Mouse (Mus musculus) hindbrain, embryonic 14.5 days (tissue): Measurements from ENCODE around the gene Ercc4. TPM values are rescaled to one million over a fixed set of nuclear protein-coding genes. Genes with fewer than 3 reads are reported as not detected.

Experiments used
- ATAC-seq: fragments of 200-750 bp; cut with Nextera tagmentation; 2 replicates; pipeline ENCODE4 v1.8.0; 2017; ENCODE audit warnings: moderate number of reproducible peaks, mild to moderate bottlenecking, moderate TSS enrichment, moderate library complexity; ENCODE audit not compliant: low FRiP score
- DNase-seq: peaks from one replicate; pipeline ENCODE4 v3.0.0-alpha.2; 2015; ENCODE audit warnings: low spot score
- H3K27ac ChIP-seq: fragments of 300-500 bp; sonication (generic); 2 replicates; pipeline ENCODE4 v1.5.1; 2014; ENCODE audit warnings: mild to moderate bottlenecking, moderate library complexity
- H3K27me3 ChIP-seq: fragments of 300-500 bp; sonication (generic); 2 replicates; pipeline ENCODE4 v1.6.1; 2014; ENCODE audit warnings: mild to moderate bottlenecking, low read length, mixed read lengths; ENCODE audit not compliant: control insufficient read depth, insufficient read depth
- H3K36me3 ChIP-seq: fragments of 300-500 bp; sonication (generic); replicated peaks from 2 replicates; pipeline ENCODE4 v1.6.1; 2014; ENCODE audit not compliant: control insufficient read depth, insufficient read depth
- H3K4me1 ChIP-seq: fragments of 300-500 bp; sonication (generic); replicated peaks from 2 replicates; pipeline ENCODE4 v1.6.1; 2014; ENCODE audit warnings: antibody characterized with exemption, low read length, mixed read lengths; ENCODE audit not compliant: control insufficient read depth, insufficient read depth
- H3K4me2 ChIP-seq: fragments of 300-500 bp; sonication (generic); replicated peaks from 2 replicates; pipeline ENCODE4 v1.6.1; 2014; ENCODE audit warnings: mild to moderate bottlenecking, moderate library complexity
- H3K4me3 ChIP-seq: fragments of 300-500 bp; sonication (generic); replicated peaks from 2 replicates; pipeline ENCODE4 v1.5.1; 2014; ENCODE audit warnings: mild to moderate bottlenecking, low read length
- H3K9ac ChIP-seq: fragments of 300-500 bp; sonication (generic); 2 replicates; pipeline ENCODE4 v1.6.1; 2014
- H3K9me3 ChIP-seq: fragments of 300-500 bp; sonication (generic); 2 replicates; pipeline ENCODE4 v1.6.1; 2016; ENCODE audit warnings: low read length; ENCODE audit not compliant: control insufficient read depth
- WGBS: fragments of 180-500 bp; shearing (Covaris S2); extraction: QIAGEN DNeasy Blood & Tissue Kit; methylation state at CpG from one replicate; pipeline ENCODE4 v1.1.7; 2014; 5-methylcytosine and 5-hydroxymethylcytosine counted together
- polyA plus RNA-seq: library from polyadenylated mRNA; unstranded; fragments of >200 nt; fragmentation: Nextera tagmentation; extraction: Ambion mirVana; gene quantifications from 2 replicates; pipeline ENCODE4 v1.2.1, GENCODE M21; 2014

Ercc4 gene
- polyA plus RNA-seq, 1 experiment from 2014 or later = 16.3 TPM

DNA sequence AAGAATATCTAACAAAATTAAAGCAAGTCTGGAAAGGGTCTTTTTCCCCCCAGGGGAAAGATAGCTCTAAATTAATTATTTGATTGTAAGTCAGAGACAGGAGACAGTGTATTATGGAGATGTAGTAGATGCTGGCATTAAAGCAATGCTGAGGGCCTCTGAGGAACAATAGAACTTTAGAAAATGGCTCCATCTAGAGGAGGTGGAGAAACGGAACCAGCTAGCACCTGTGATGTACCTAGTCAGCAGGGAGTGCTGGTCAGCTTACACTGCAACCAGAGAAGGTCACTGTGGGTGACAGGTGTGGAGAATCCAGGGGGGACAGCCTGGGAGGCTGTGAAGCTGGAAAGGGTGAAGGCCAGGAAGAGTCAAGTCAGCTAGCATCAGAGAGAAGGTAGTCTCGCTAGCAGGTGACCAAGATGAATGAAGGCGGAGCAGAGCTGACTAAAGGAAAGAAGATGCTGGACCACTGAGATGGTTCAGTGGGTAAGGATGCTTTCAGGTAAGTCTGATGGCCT lies 48.7 kb downstream of the Ercc4 start:
- 64% methylated on average over 3 of the region's 3 CpGs for whole genome bisulfite sequencing
- H3K9ac ChIP-seq = no peak overlapping the region
- H3K4me2 ChIP-seq = no peak overlapping the region
- no peak for ATAC-seq
- no peak for DNase-seq
- H3K36me3 ChIP-seq = no peaks in the 10 kb centered on the region
- no peaks in the 10 kb centered on the region for H3K27me3 ChIP-seq
- H3K4me3 ChIP-seq = no peak overlapping the region
- no peak overlapping the region for H3K27ac ChIP-seq
- H3K4me1 ChIP-seq = peaks cover 11% of the 10 kb centered on the region
- no peaks in the 10 kb centered on the region for H3K9me3 ChIP-seq

DNA sequence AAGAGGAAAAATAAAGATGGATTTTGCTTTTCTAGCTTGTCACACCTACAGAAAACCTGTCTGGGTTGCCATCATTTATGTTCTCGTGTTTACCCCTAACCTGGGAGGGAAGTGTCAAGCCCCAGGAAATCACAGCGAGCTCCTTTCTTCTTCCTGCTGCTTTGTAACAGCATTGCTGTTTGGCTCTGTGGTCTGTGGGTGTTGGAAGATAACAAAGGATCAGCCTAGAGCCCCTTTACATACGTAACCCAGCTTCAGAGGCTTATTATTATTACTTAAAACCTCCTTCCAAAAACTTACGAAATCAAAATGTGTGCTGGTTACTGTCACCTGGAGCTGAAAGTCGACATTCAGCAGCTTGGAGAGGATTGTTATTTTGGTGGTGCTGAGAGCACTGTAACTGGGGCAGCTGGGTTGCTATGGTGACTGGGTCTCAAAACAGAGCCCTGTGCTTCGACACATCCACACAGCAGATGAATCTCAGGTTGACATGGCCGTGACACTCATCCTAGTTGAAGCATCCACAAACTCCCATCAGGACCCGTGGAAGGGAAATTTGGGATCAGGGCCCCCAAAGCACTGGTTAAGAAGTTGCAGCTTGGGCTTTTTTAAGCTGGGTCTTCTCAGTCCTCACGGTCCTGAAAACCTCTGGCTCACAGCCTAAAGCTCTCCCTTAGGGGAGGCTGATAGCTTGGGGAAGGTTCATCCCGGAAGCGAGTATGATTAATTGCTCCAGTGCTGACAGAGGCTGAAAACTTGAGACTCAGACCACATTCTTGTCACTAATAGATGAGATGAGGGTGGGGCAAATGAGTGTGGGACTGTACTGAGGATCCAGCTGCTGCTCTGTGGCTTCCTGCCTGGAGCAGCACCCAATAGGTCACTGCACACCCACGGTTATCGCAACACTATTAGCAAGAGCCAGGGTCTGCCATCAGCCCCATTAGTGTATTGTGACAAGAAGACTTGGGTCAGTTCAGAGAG lies 49.7 kb downstream of the Ercc4 start:
- H3K4me3 ChIP-seq = no peak overlapping the region
- no peaks in the 10 kb centered on the region for H3K36me3 ChIP-seq
- no peak overlapping the region for H3K9ac ChIP-seq
- peaks cover 11% of the 10 kb centered on the region for H3K4me1 ChIP-seq
- H3K4me2 ChIP-seq = peak overlapping the region; percentile 71
- H3K27ac ChIP-seq = no peak overlapping the region
- DNase-seq (peak; percentile 47), ATAC-seq (peak; percentile 64)
- H3K27me3 ChIP-seq = no peaks in the 10 kb centered on the region
- 35% methylated on average over 13 of the region's 13 CpGs for WGBS
- 0 out of 2 replicates have a peak, but pooled peaks cover 2% of the 10 kb centered on the region for H3K9me3 ChIP-seq

DNA sequence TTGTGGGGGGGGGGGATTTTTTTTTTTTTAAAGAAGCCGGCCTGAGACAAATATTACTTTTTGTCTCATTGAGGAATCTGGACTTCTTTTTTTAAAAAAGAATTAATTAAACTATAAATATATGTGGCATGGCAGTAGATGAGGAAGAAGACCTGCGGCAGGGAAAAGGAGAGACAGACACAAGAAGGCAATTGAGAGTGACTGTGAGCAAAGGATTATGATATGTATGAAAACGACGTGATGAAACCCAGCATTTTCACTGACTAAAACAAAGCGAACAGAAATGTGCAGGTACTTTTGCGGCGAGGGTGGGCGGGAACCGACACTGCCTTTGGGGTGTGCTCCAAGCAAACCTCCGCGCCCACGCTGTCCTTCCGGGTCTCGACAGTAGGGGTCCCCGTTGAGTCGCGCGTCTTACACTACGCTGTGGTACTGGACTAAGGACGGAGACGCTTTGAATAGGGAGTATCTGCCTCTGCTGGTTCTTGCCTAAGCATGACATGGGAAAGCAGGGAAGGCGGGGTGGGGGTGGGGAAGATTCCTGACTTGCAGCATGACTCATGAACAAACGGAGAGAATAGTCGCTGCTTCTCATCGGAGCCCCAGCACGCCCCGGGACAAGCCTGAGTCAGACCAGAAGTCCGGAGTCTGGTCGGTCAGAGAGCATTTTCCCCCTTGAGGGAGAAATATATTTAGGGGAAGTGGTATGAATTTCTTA lies 50.6 kb downstream of the Ercc4 start:
- peaks cover 11% of the 10 kb centered on the region for H3K4me1 ChIP-seq
- H3K27ac ChIP-seq = peak overlapping the region; percentile 45; the same call in 1 of the 2 replicates
- H3K9ac ChIP-seq = peak overlapping the region; percentile 58
- DNase-seq = peak; percentile 97
- H3K4me3 ChIP-seq = peak overlapping the region; percentile 29
- 0 out of 2 replicates have a peak, but pooled peaks cover 3% of the 10 kb centered on the region for H3K9me3 ChIP-seq
- no peaks in the 10 kb centered on the region for H3K36me3 ChIP-seq
- H3K4me2 ChIP-seq = peak overlapping the region; percentile 71
- peak; percentile 96 for ATAC-seq
- H3K27me3 ChIP-seq = no peaks in the 10 kb centered on the region
- 5% methylated on average over 29 of the region's 29 CpGs for WGBS

DNA sequence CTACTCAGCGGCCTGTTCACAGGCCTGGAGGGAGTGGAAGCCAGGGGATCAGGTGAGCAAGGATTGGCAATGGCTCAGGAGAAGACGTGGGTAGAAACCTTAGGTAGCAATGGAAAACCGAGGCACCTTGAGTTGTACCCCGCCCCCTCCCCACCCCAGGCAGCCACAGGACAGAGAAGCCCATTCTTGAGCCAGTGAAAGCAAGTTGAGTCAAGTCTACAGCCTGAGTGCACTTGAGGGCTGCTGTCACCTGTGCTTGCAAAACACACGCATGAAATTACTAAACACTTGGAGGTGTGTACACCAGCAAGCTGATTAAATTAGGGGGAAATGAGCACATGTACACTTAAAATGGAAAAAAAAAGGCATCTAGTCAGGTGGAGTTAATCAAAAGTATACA lies 52.0 kb downstream of the Ercc4 start:
- H3K27me3 ChIP-seq = no peaks in the 10 kb centered on the region
- H3K36me3 ChIP-seq = no peaks in the 10 kb centered on the region
- no peak overlapping the region for H3K4me2 ChIP-seq
- no peak overlapping the region for H3K4me3 ChIP-seq
- DNase-seq (no peak), ATAC-seq (no peak)
- 0 out of 2 replicates have a peak, but pooled peaks cover 3% of the 10 kb centered on the region for H3K9me3 ChIP-seq
- H3K4me1 ChIP-seq = peaks cover 11% of the 10 kb centered on the region
- no peak overlapping the region for H3K27ac ChIP-seq
- H3K9ac ChIP-seq = no peak overlapping the region
- 86% methylated on average over 5 of the region's 5 CpGs for WGBS

DNA sequence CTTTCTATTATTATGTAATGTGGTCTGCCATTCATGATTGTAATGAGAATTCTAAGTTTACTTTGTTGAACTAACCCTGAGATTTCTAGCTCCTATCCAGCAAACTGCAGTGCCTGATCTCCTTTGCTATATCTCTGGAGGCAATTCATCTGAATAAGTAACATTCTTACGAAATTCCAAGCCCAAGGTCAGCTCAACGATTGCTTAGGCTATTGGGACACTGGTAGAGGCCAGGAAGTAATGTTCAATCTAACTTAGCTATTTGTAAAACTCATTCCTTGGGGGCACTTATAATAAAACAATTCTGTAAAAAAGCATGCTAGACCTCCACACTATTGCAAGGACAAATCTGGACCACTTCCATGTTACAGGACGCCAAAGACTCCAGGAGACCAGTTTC lies 58.2 kb downstream of the Ercc4 start:
- Histone ChIP-seq H3K4me3 (no peak overlapping the region), H3K27ac (no peak overlapping the region), H3K4me1 (no peaks in the 10 kb centered on the region), H3K9me3 (peaks cover 9% of the 10 kb centered on the region; the same call in 1 of the 2 replicates), H3K36me3 (no peaks in the 10 kb centered on the region), H3K27me3 (no peaks in the 10 kb centered on the region), H3K4me2 (no peak overlapping the region), H3K9ac (no peak overlapping the region)
- DNase-seq (no peak), ATAC-seq (no peak)
- WGBS = 82% methylated on average over 3 of the region's 3 CpGs

- no peak overlapping the region for H3K4me3 ChIP-seq
- no peaks in the 10 kb centered on the region for H3K4me1 ChIP-seq
- H3K36me3 ChIP-seq = no peaks in the 10 kb centered on the region
- DNase-seq (no peak), ATAC-seq (no peak)
- no peak overlapping the region for H3K9ac ChIP-seq
- no peak overlapping the region for H3K4me2 ChIP-seq
- H3K27ac ChIP-seq = no peak overlapping the region
- WGBS = 93% methylated on average over 5 of the region's 5 CpGs
- H3K27me3 ChIP-seq = no peaks in the 10 kb centered on the region
- H3K9me3 ChIP-seq = no peaks in the 10 kb centered on the region
These were observed 63.7 kb downstream of the Ercc4 start for GRCm38 (mm10) chr16:13173055-13173742.

DNA sequence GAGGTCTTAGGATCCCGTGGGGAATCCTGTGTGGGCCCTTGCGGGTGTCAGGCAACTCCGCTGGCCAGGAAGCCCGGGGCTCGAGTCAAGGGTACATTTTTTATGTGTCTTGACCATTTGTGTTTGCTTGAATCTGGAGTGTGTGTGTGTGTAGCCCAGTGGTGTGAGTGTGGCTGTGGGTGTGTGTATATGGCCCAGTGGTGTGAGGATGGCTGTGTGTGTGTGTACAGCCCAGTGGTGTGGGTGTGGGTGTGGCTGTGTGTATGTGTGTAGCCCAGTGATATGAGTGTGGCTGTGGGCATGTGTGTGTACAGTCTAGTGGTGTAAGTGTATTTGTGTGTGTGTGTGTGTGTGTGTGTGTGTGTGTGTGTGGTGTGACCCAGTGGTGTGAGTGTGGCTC lies 73.0 kb downstream of the Ercc4 start:
- no peak overlapping the region for H3K27ac ChIP-seq
- WGBS = 86% methylated on average over 4 of the region's 5 CpGs
- no peak overlapping the region for H3K9ac ChIP-seq
- ATAC-seq = no peak
- H3K4me3 ChIP-seq = no peak overlapping the region
- H3K4me2 ChIP-seq = no peak overlapping the region
- H3K9me3 ChIP-seq = no peaks in the 10 kb centered on the region
- H3K27me3 ChIP-seq = no peaks in the 10 kb centered on the region
- no peaks in the 10 kb centered on the region for H3K36me3 ChIP-seq
- no peaks in the 10 kb centered on the region for H3K4me1 ChIP-seq
- no peak for DNase-seq

GRCm38 (mm10) chr16:13183182-13183742 lies 73.8 kb downstream of the Ercc4 start:
- no peaks in the 10 kb centered on the region for H3K9me3 ChIP-seq
- ATAC-seq (no peak), DNase-seq (no peak)
- no peaks in the 10 kb centered on the region for H3K4me1 ChIP-seq
- no peak overlapping the region for H3K4me2 ChIP-seq
- no peak overlapping the region for H3K9ac ChIP-seq
- H3K27ac ChIP-seq = no peak overlapping the region
- no peak overlapping the region for H3K4me3 ChIP-seq
- H3K27me3 ChIP-seq = no peaks in the 10 kb centered on the region
- H3K36me3 ChIP-seq = no peaks in the 10 kb centered on the region
- 91% methylated on average over 4 of the region's 4 CpGs for WGBS
